ENCODE assay signal across 32 mouse cellular contexts in genomic region chr13:49768048-49768447, GRCm38 (mm10). TPM values are rescaled to one million over a fixed set of nuclear protein-coding genes. Genes with fewer than 3 reads are reported as not detected.
A peak's percentile ranks its signal among the peaks of the same experiment; 100 is the strongest.
DNase-seq lines count a peak whose midpoint lies in the region; ATAC-seq and TF ChIP-seq lines count a peak whose summit lies in the region.
"Had no signal": no experiment of that assay in that cellular context is flagged by ENCODE, and none has a peak within 500 bp of the region (broad histone marks: within the 10 kb centered on the region; RNA-seq: fewer than 3 reads in every experiment).

No protein-coding gene starts in this region.

- no peak overlapping the region for H3K4me3 ChIP-seq in liver, embryonic 11.5 days (ENCODE audit: low read depth, low read length)
- H3K4me3 ChIP-seq in liver, postnatal 0 days (ENCODE audit: low read depth, low read length), result no peak overlapping the region
- H3K4me3 ChIP-seq in hindbrain, embryonic 16.5 days (ENCODE audit: low read length), result no peak overlapping the region
- H3K4me3 ChIP-seq: embryonic facial prominence, embryonic 12.5 days; hindbrain, embryonic 13.5 days; left cerebral cortex, adult 2 months; limb, embryonic 13.5 days; neural tube, embryonic 12.5 days had no signal

- WGBS in liver, embryonic 11.5 days, result 8% methylated on average over 2 of the region's 2 CpGs
- 15% methylated on average over 2 of the region's 2 CpGs for WGBS in liver, postnatal 0 days (ENCODE audit: insufficient replicate concordance)
- WGBS in hindbrain, embryonic 16.5 days, result 85% methylated on average over 2 of the region's 2 CpGs

- peak; percentile 73 for ATAC-seq in liver, embryonic 11.5 days (replicated peaks; ENCODE audit: low FRiP score)
- ATAC-seq in liver, postnatal 0 days, result peak; percentile 50; the same call in 1 of the 2 replicates
- no peak for ATAC-seq in hindbrain, embryonic 16.5 days
- ATAC-seq: forebrain, embryonic 14.5 days; intestine, postnatal 0 days; lung, postnatal 0 days had no signal

- peak overlapping the region; percentile 35; the same call in 1 of the 2 replicates for H3K4me2 ChIP-seq in liver, embryonic 11.5 days
- H3K4me2 ChIP-seq in liver, postnatal 0 days (ENCODE audit: low read depth, low read length), result no peak overlapping the region
- H3K4me2 ChIP-seq in hindbrain, embryonic 16.5 days (ENCODE audit: low read length), result no peak overlapping the region
- H3K4me2 ChIP-seq: embryonic facial prominence, embryonic 12.5 days; heart, embryonic 11.5 days; hindbrain, embryonic 13.5 days; limb, embryonic 13.5 days; neural tube, embryonic 12.5 days had no signal

- H3K27ac ChIP-seq in liver, embryonic 11.5 days (ENCODE audit: low read depth, low read length), result no peak overlapping the region
- H3K27ac ChIP-seq in liver, postnatal 0 days (ENCODE audit: low read depth), result no peak overlapping the region
- no peak overlapping the region for H3K27ac ChIP-seq in hindbrain, embryonic 16.5 days (ENCODE audit: low read depth, low read length)
- H3K27ac ChIP-seq: embryonic facial prominence, embryonic 12.5 days; hindbrain, embryonic 13.5 days; left cerebral cortex, adult 2 months; limb, embryonic 13.5 days; neural tube, embryonic 12.5 days had no signal

- H3K27me3 ChIP-seq in liver, embryonic 11.5 days (replicated peaks; ENCODE audit: control insufficient read depth, insufficient read depth, low read length), result no peaks in the 10 kb centered on the region
- no peaks in the 10 kb centered on the region for H3K27me3 ChIP-seq in liver, postnatal 0 days (ENCODE audit: insufficient read depth, low read length)
- no peaks in the 10 kb centered on the region for H3K27me3 ChIP-seq in hindbrain, embryonic 16.5 days (replicated peaks; ENCODE audit: control insufficient read depth, insufficient read depth, low read length)
- H3K27me3 ChIP-seq: embryonic facial prominence, embryonic 12.5 days; hindbrain, embryonic 13.5 days; limb, embryonic 13.5 days; neural tube, embryonic 12.5 days had no signal

- H3K36me3 ChIP-seq in liver, embryonic 11.5 days (ENCODE audit: control insufficient read depth, insufficient read depth, low read length), result no peaks in the 10 kb centered on the region
- H3K36me3 ChIP-seq in liver, postnatal 0 days (replicated peaks; ENCODE audit: insufficient read depth, low read length), result no peaks in the 10 kb centered on the region
- no peaks in the 10 kb centered on the region for H3K36me3 ChIP-seq in hindbrain, embryonic 16.5 days (ENCODE audit: control insufficient read depth, insufficient read depth, low read length)
- H3K36me3 ChIP-seq: embryonic facial prominence, embryonic 12.5 days; G1E; hindbrain, embryonic 13.5 days; limb, embryonic 13.5 days; neural tube, embryonic 12.5 days had no signal

- H3K4me1 ChIP-seq in liver, embryonic 11.5 days (replicated peaks; ENCODE audit: control insufficient read depth, insufficient read depth, low read length), result peaks cover 15% of the 10 kb centered on the region
- H3K4me1 ChIP-seq in liver, postnatal 0 days (ENCODE audit: insufficient read depth), result peaks cover 6% of the 10 kb centered on the region
- H3K4me1 ChIP-seq in hindbrain, embryonic 16.5 days (ENCODE audit: control insufficient read depth, insufficient read depth, low read depth, low read length), result no peaks in the 10 kb centered on the region
- H3K4me1 ChIP-seq: embryonic facial prominence, embryonic 12.5 days; limb, embryonic 13.5 days had no signal

- H3K9me3 ChIP-seq in liver, embryonic 11.5 days (ENCODE audit: control insufficient read depth, low read length), result no peaks in the 10 kb centered on the region
- H3K9me3 ChIP-seq in liver, postnatal 0 days (ENCODE audit: low read length), result no peaks in the 10 kb centered on the region
- no peaks in the 10 kb centered on the region for H3K9me3 ChIP-seq in hindbrain, embryonic 16.5 days (ENCODE audit: control insufficient read depth, low read length)
- H3K9me3 ChIP-seq: embryonic facial prominence, embryonic 12.5 days; G1E; hindbrain, embryonic 13.5 days; limb, embryonic 13.5 days; neural tube, embryonic 12.5 days had no signal

- peak; percentile 52 for DNase-seq in 416B (ENCODE audit: low read depth)
- peak; percentile 7 for DNase-seq in c-Kit-positive CD71-positive TER-119-negative erythroid progenitor cells, embryonic 14.5 days (ENCODE audit: low read depth)
- DNase-seq in liver, embryonic 11.5 days (ENCODE audit: low spot score), result no peak
- no peak for DNase-seq in liver, postnatal 0 days
- no peak for DNase-seq in adrenal gland, adult (ENCODE audit: inconsistent age in 2 of 2, low spot score in 1 of 2)
- DNase-seq in ovary, postnatal 10 days (ENCODE audit: low spot score), result no peak
- DNase-seq in frontal cortex, postnatal 36 days (ENCODE audit: low spot score in 2 of 2), result no peak
- DNase-seq: adrenal gland, adult 2 months; cerebellum, adult 11 months; cerebellum, adult 9-10 months; cerebellum, postnatal 36 days; embryo, embryonic 11 days; heart, postnatal 36 days; kidney, adult 9 months; kidney, postnatal 25 days; lung, adult 18-20 months; lung, postnatal 4 days; midbrain, embryonic 14.5 days; thymus, adult 2 months; thymus, postnatal 4 days had no signal

- no peak for TF ChIP-seq EP300 in liver, postnatal 0 days (IDR thresholded peaks at IDR 0.05; ENCODE audit: low read depth)

- H3K9ac ChIP-seq in liver, embryonic 11.5 days (ENCODE audit: low read depth, low read length), result no peak overlapping the region
- no peak overlapping the region for H3K9ac ChIP-seq in liver, postnatal 0 days (replicated peaks)
- no peak overlapping the region for H3K9ac ChIP-seq in hindbrain, embryonic 16.5 days (ENCODE audit: low read depth, low read length)
- H3K9ac ChIP-seq: embryonic facial prominence, embryonic 12.5 days; hindbrain, embryonic 13.5 days; limb, embryonic 13.5 days; neural tube, embryonic 12.5 days had no signal

- no peak for TF ChIP-seq CTCF in liver, postnatal 0 days (IDR thresholded peaks at IDR 0.05; ENCODE audit: low read depth)

RNA-seq across cellular contexts. Expression of gene Gm30302, which starts 30.8 kb away (rescaled TPM):
- 0.14 TPM in 1 of 2 replicates, not detected in the other for polyA plus RNA-seq in liver, embryonic 11.5 days (2014; fragmentation: Nextera tagmentation; extraction: Ambion mirVana)
- 0.04 TPM in 1 of 2 replicates, not detected in the other for polyA plus RNA-seq in liver, postnatal 0 days (2015; fragmentation: Nextera tagmentation; extraction: Ambion mirVana)
- not detected in 2 replicates for polyA plus RNA-seq in hindbrain, embryonic 16.5 days (2015; fragmentation: Nextera tagmentation; extraction: Ambion mirVana)
- polyA plus RNA-seq: adrenal gland, adult 2 months; embryonic facial prominence, embryonic 12.5 days; forebrain, embryonic 14.5 days; G1E; heart, embryonic 16.5 days; hindbrain, embryonic 13.5 days; intestine, postnatal 0 days; limb, embryonic 13.5 days; lung, postnatal 0 days; midbrain, embryonic 14.5 days; thymus, adult 2 months had no signal

Comparison
In these comparisons a context has a peak if more than half of its experiments do, and no peak if none do; other contexts are left out.
1. DNase-seq: peak in 416B (single experiment) and c-Kit-positive CD71-positive TER-119-negative erythroid progenitor cells, embryonic 14.5 days (single experiment); none in liver, embryonic 11.5 days (single experiment), liver, postnatal 0 days (single experiment), adrenal gland, adult (0 of 2), ovary, postnatal 10 days (single experiment) and frontal cortex, postnatal 36 days (0 of 2).